Mouse (Mus musculus): Measurements from ENCODE around the gene Ttyh1. TPM values are rescaled to one million over a fixed set of nuclear protein-coding genes. Genes with fewer than 3 reads are reported as not detected.

The Ttyh1 gene
- total and polyA plus RNA-seq, 2 experiments from 2014 or later, result 0.45 to 5.0 TPM

DNA sequence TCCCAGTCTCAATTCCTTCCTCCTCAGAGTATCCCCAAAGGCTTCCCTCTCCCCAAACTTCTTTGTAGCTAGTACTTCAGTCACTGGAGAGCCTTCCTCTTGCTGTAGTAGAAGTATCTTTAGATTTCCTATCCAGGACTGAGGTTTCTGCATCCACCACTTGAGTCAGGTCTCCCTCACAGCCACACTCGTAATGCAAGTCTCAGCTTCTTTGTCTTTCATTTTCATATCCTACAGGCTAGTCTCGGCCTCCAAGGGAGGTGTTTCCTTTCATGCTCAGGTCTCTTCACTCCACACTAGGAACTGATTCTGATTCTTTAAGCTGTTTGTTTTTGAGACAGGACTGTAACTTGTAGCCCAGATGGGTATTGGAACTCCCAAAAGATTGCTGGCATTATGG is 19.0 kb downstream of the Ttyh1 start:
- Histone ChIP-seq H3K27me3 (ENCODE audit: control insufficient read depth, insufficient read depth, low read length) (no peaks in the 10 kb centered on the region), H3K9me3 (replicated peaks; ENCODE audit: control insufficient read depth, low read length) (no peaks in the 10 kb centered on the region), H3K36me3 (replicated peaks; ENCODE audit: control insufficient read depth, insufficient read depth, low read length) (peaks cover 51% of the 10 kb centered on the region), H3K27ac (ENCODE audit: low read depth) (no peak overlapping the region), H3K9ac (replicated peaks; ENCODE audit: low read depth, low read length) (0 out of 2 replicates have a peak overlapping the region, but pooled peaks have one; percentile 73), H3K4me3 (ENCODE audit: low read depth, low read length) (peak overlapping the region; percentile 58), H3K4me1 (ENCODE audit: control insufficient read depth, insufficient read depth) (peaks cover 7% of the 10 kb centered on the region; the same call in 1 of the 2 replicates), H3K4me2 (ENCODE audit: low read depth, low read length) (peak overlapping the region; percentile 74)
- DNase-seq (ENCODE audit: low spot score), result no peak
- 83% methylated on average over 2 of the region's 2 CpGs for WGBS
- ATAC-seq (ENCODE audit: insufficient read depth, low read depth), result no peak
- TF ChIP-seq CTCF (IDR thresholded peaks at IDR 0.05; ENCODE audit: low read depth) (no peak), EP300 (IDR thresholded peaks at IDR 0.05; ENCODE audit: low read depth) (no peak)

DNA sequence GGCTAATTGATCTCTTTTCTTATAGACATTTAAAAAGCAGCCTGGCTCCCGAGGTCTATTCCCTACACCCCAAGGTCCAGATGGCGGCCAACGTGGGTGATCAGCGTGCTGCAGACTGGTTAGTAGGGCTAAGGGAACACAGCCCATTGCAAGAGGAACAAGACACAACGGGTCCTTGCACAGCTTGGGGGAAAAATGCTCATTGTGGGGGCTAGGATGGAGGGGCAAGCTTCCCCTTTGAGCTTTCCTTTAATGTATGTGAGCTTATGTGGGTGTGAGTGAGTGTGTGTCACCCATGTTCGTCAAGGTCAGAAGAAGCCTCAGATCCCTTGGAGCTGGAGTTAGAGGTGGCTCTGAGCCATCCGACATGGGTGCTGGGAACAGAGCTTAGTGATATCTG is 19.5 kb downstream of the Ttyh1 start:
- H3K4me2 ChIP-seq (ENCODE audit: low read depth, low read length), result no peak overlapping the region
- no peak overlapping the region for H3K27ac ChIP-seq (ENCODE audit: low read depth)
- no peak overlapping the region for H3K9ac ChIP-seq (replicated peaks; ENCODE audit: low read depth, low read length)
- H3K4me1 ChIP-seq (ENCODE audit: control insufficient read depth, insufficient read depth), result peaks cover 7% of the 10 kb centered on the region; the same call in 1 of the 2 replicates
- 85% methylated on average over 7 of the region's 7 CpGs for WGBS
- H3K27me3 ChIP-seq (ENCODE audit: control insufficient read depth, insufficient read depth, low read length), result no peaks in the 10 kb centered on the region
- ATAC-seq (ENCODE audit: insufficient read depth, low read depth), result no peak
- DNase-seq (ENCODE audit: low spot score), result no peak
- TF ChIP-seq EP300 (IDR thresholded peaks at IDR 0.05; ENCODE audit: low read depth), result no peak
- no peak for TF ChIP-seq CTCF (IDR thresholded peaks at IDR 0.05; ENCODE audit: low read depth)
- no peak overlapping the region for H3K4me3 ChIP-seq (ENCODE audit: low read depth, low read length)
- peaks cover 56% of the 10 kb centered on the region for H3K36me3 ChIP-seq (replicated peaks; ENCODE audit: control insufficient read depth, insufficient read depth, low read length)
- no peaks in the 10 kb centered on the region for H3K9me3 ChIP-seq (replicated peaks; ENCODE audit: control insufficient read depth, low read length)

DNA sequence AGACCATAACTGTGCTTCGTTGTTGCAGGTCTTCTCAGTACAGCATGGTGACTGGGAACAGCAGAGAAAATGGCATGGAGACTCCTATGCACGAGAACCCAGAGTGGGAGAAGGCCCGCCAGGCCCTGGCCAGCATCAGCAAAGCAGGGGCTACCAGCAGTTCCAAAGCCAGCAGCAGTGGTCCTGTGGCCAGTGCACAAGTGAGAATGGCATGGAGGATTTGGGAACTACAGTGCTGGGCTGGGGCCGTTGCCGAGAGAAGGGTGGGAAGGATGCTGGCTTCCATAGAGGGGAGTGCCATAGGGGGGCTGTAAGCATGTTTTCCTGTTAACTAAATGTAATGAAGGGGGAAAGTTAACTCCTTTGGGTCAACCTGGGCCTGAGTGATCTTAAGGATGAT is 20.2 kb downstream of the Ttyh1 start:
- Histone ChIP-seq H3K9ac (replicated peaks; ENCODE audit: low read depth, low read length) (no peak overlapping the region), H3K36me3 (replicated peaks; ENCODE audit: control insufficient read depth, insufficient read depth, low read length) (peaks cover 63% of the 10 kb centered on the region), H3K9me3 (replicated peaks; ENCODE audit: control insufficient read depth, low read length) (no peaks in the 10 kb centered on the region), H3K4me3 (ENCODE audit: low read depth, low read length) (no peak overlapping the region), H3K4me1 (ENCODE audit: control insufficient read depth, insufficient read depth) (peaks cover 7% of the 10 kb centered on the region; the same call in 1 of the 2 replicates), H3K4me2 (ENCODE audit: low read depth, low read length) (no peak overlapping the region), H3K27me3 (ENCODE audit: control insufficient read depth, insufficient read depth, low read length) (no peaks in the 10 kb centered on the region), H3K27ac (ENCODE audit: low read depth) (no peak overlapping the region)
- TF ChIP-seq EP300 (IDR thresholded peaks at IDR 0.05; ENCODE audit: low read depth), result no peak
- no peak for TF ChIP-seq CTCF (IDR thresholded peaks at IDR 0.05; ENCODE audit: low read depth)
- 93% methylated on average over 5 of the region's 5 CpGs for WGBS
- DNase-seq (ENCODE audit: low spot score), result no peak
- no peak for ATAC-seq (ENCODE audit: insufficient read depth, low read depth)

DNA sequence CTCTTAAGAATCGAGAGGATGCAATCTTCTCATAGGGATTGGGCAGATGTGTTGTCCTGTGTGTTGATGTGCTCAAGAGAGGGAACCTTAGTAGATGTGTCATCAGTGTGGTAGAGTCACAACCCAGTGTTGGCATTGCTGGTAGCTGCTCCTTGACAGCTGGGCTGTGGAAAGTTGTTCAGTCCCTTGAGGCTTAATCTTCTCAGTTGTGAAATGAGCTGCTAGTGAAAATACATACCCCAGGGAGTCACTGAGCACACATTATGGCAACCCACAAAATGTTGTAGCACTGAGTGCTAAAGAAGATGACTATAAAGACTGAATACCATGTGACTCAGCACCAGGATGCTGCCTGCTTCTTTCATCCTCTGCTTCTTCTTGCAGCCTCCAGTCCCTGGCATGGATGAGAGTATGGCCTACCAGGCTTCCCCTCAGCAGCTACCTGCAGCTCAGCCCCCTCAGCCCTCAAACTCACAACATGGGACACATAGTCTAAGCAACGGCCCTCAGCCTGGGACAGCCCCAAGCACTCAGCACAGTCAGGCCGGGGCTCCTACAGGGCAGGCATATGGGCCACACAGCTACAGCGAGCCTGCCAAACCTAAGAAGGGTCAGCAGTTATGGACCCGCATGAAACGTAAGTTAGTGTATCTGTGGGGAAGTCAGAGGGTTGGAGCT is 22.6 kb downstream of the Ttyh1 start:
- H3K27me3 ChIP-seq (ENCODE audit: control insufficient read depth, insufficient read depth, low read length), result no peaks in the 10 kb centered on the region
- ATAC-seq (ENCODE audit: insufficient read depth, low read depth), result no peak

DNA sequence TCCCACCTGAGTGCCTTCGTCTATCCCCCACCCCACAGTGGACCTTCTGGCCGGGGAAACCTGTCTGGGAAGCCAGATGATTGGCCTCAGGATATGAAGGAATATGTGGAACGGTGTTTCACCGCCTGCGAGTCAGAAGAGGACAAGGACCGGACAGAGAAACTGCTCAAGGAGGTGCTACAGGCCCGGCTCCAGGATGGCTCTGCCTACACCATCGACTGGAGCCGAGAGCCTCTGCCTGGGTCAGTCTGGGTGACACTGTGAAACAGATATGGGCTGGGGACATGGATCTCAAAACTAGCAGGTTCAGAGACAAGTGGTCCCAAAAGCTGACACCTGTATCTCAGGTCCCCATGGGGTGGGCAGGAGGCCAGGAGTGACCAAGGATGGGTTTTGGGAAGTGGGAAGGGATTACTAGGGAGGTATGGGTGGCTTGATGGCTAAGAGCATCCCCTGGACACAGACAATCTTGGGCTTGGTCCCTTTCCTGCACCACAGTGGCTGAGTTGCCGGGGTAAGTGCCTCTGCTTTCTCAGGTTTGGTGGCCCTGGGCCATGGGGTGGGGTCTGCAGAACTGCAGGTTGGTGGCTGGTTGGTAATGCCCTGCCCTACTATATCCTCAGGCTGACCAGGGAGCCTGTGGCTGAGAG is 23.7 kb downstream of the Ttyh1 start:
- TF ChIP-seq EP300 (IDR thresholded peaks at IDR 0.05; ENCODE audit: low read depth) (no peak), CTCF (IDR thresholded peaks at IDR 0.05; ENCODE audit: low read depth) (no peak)
- WGBS, result 93% methylated on average over 10 of the region's 10 CpGs
- no peak overlapping the region for H3K4me3 ChIP-seq (ENCODE audit: low read depth, low read length)
- no peaks in the 10 kb centered on the region for H3K9me3 ChIP-seq (replicated peaks; ENCODE audit: control insufficient read depth, low read length)
- no peak overlapping the region for H3K4me2 ChIP-seq (ENCODE audit: low read depth, low read length)
- H3K4me1 ChIP-seq (ENCODE audit: control insufficient read depth, insufficient read depth), result peaks cover 3% of the 10 kb centered on the region; the same call in 1 of the 2 replicates
- no peak overlapping the region for H3K9ac ChIP-seq (replicated peaks; ENCODE audit: low read depth, low read length)
- ATAC-seq (ENCODE audit: insufficient read depth, low read depth) (no peak), DNase-seq (ENCODE audit: low spot score) (no peak)
- no peak overlapping the region for H3K27ac ChIP-seq (ENCODE audit: low read depth)
- peaks cover 95% of the 10 kb centered on the region for H3K36me3 ChIP-seq (replicated peaks; ENCODE audit: control insufficient read depth, insufficient read depth, low read length)
- no peaks in the 10 kb centered on the region for H3K27me3 ChIP-seq (ENCODE audit: control insufficient read depth, insufficient read depth, low read length)

More for the DNA sequence above, 22.6 kb downstream of the Ttyh1 start:
- Histone ChIP-seq H3K36me3 (replicated peaks; ENCODE audit: control insufficient read depth, insufficient read depth, low read length) (peaks cover 87% of the 10 kb centered on the region), H3K4me1 (ENCODE audit: control insufficient read depth, insufficient read depth) (peaks cover 7% of the 10 kb centered on the region; the same call in 1 of the 2 replicates), H3K4me3 (ENCODE audit: low read depth, low read length) (no peak overlapping the region), H3K4me2 (ENCODE audit: low read depth, low read length) (no peak overlapping the region), H3K9me3 (replicated peaks; ENCODE audit: control insufficient read depth, low read length) (no peaks in the 10 kb centered on the region), H3K9ac (replicated peaks; ENCODE audit: low read depth, low read length) (no peak overlapping the region), H3K27ac (ENCODE audit: low read depth) (no peak overlapping the region)
- WGBS, result 85% methylated on average over 6 of the region's 6 CpGs
- DNase-seq (ENCODE audit: low spot score), result no peak
- TF ChIP-seq CTCF (IDR thresholded peaks at IDR 0.05; ENCODE audit: low read depth), result no peak
- TF ChIP-seq EP300 (IDR thresholded peaks at IDR 0.05; ENCODE audit: low read depth), result no peak

Measured in heart, postnatal 0 days (tissue).